Mouse (Mus musculus): ENCODE measurements around the gene Ankrd33b. TPM values are rescaled to one million over a fixed set of nuclear protein-coding genes. Genes with fewer than 3 reads are reported as not detected.
A peak's percentile ranks its signal among the peaks of the same experiment; 100 is the strongest.

Gene Ankrd33b
- polyA plus RNA-seq, 1 experiment = 0.52 TPM

GRCm38 (mm10) chr15:31406881-31407280 lies 39.4 kb upstream of the Ankrd33b start:
- Histone ChIP-seq H3K27ac (ENCODE audit: insufficient read depth, low read depth, low read length) (no peak overlapping the region), H3K27me3 (ENCODE audit: control insufficient read depth, insufficient read depth, low read length) (no peaks in the 10 kb centered on the region), H3K4me1 (ENCODE audit: control insufficient read depth, insufficient read depth, insufficient read length, low read length) (no peaks in the 10 kb centered on the region; the same call in 1 of the 2 replicates), H3K4me3 (ENCODE audit: low read depth, low read length) (no peak overlapping the region), H3K36me3 (ENCODE audit: control insufficient read depth, insufficient read depth, low read length) (no peaks in the 10 kb centered on the region)
- WGBS = 64% methylated on average over 5 of the region's 5 CpGs
- no peak for TF ChIP-seq POLR2A (IDR thresholded peaks at IDR 0.05; ENCODE audit: low read depth, low read length)
- TF ChIP-seq CTCF (IDR thresholded peaks at IDR 0.05; ENCODE audit: extremely low read depth, insufficient read length, insufficient replicate concordance, low read depth, low read length) = no peak

GRCm38 (mm10) chr15:31404346-31404745 lies 36.8 kb upstream of the Ankrd33b start:
- Histone ChIP-seq H3K4me3 (ENCODE audit: low read depth, low read length) (no peak overlapping the region), H3K27me3 (ENCODE audit: control insufficient read depth, insufficient read depth, low read length) (no peaks in the 10 kb centered on the region), H3K4me1 (ENCODE audit: control insufficient read depth, insufficient read depth, insufficient read length, low read length) (no peaks in the 10 kb centered on the region; the same call in 1 of the 2 replicates), H3K27ac (ENCODE audit: insufficient read depth, low read depth, low read length) (no peak overlapping the region), H3K36me3 (ENCODE audit: control insufficient read depth, insufficient read depth, low read length) (no peaks in the 10 kb centered on the region)
- no peak for TF ChIP-seq POLR2A (IDR thresholded peaks at IDR 0.05; ENCODE audit: low read depth, low read length)
- no peak for TF ChIP-seq CTCF (IDR thresholded peaks at IDR 0.05; ENCODE audit: extremely low read depth, insufficient read length, insufficient replicate concordance, low read depth, low read length)
- 85% methylated on average over 8 of the region's 8 CpGs for WGBS

- no peaks in the 10 kb centered on the region for H3K27me3 ChIP-seq (ENCODE audit: control insufficient read depth, insufficient read depth, low read length)
- H3K4me1 ChIP-seq (ENCODE audit: control insufficient read depth, insufficient read depth, insufficient read length, low read length) = no peaks in the 10 kb centered on the region
- H3K36me3 ChIP-seq (ENCODE audit: control insufficient read depth, insufficient read depth, low read length) = no peaks in the 10 kb centered on the region
- H3K4me3 ChIP-seq (ENCODE audit: low read depth, low read length) = no peak overlapping the region
- no peak for TF ChIP-seq POLR2A (IDR thresholded peaks at IDR 0.05; ENCODE audit: low read depth, low read length)
- no peak for TF ChIP-seq CTCF (IDR thresholded peaks at IDR 0.05; ENCODE audit: extremely low read depth, insufficient read length, insufficient replicate concordance, low read depth, low read length)
- no peak overlapping the region for H3K27ac ChIP-seq (ENCODE audit: insufficient read depth, low read depth, low read length)
- 78% methylated on average over 12 of the region's 12 CpGs for WGBS
Measured at GRCm38 (mm10) chr15:31402200-31402892, 34.8 kb upstream of the Ankrd33b start.

GRCm38 (mm10) chr15:31400974-31401373 lies 33.4 kb upstream of the Ankrd33b start:
- TF ChIP-seq POLR2A (IDR thresholded peaks at IDR 0.05; ENCODE audit: low read depth, low read length) = no peak
- TF ChIP-seq CTCF (IDR thresholded peaks at IDR 0.05; ENCODE audit: extremely low read depth, insufficient read length, insufficient replicate concordance, low read depth, low read length) = no peak
- Histone ChIP-seq H3K4me1 (ENCODE audit: control insufficient read depth, insufficient read depth, insufficient read length, low read length) (no peaks in the 10 kb centered on the region), H3K27ac (ENCODE audit: insufficient read depth, low read depth, low read length) (no peak overlapping the region), H3K4me3 (ENCODE audit: low read depth, low read length) (no peak overlapping the region), H3K36me3 (ENCODE audit: control insufficient read depth, insufficient read depth, low read length) (no peaks in the 10 kb centered on the region), H3K27me3 (ENCODE audit: control insufficient read depth, insufficient read depth, low read length) (no peaks in the 10 kb centered on the region)
- WGBS = 25% methylated on average over 3 of the region's 3 CpGs

GRCm38 (mm10) chr15:31398769-31399168 lies 31.2 kb upstream of the Ankrd33b start:
- no peaks in the 10 kb centered on the region for H3K36me3 ChIP-seq (ENCODE audit: control insufficient read depth, insufficient read depth, low read length)
- TF ChIP-seq POLR2A (IDR thresholded peaks at IDR 0.05; ENCODE audit: low read depth, low read length) (no peak), CTCF (IDR thresholded peaks at IDR 0.05; ENCODE audit: extremely low read depth, insufficient read length, insufficient replicate concordance, low read depth, low read length) (no peak)
- WGBS = 96% methylated on average over 13 of the region's 13 CpGs
- H3K27ac ChIP-seq (ENCODE audit: insufficient read depth, low read depth, low read length) = no peak overlapping the region
- H3K4me1 ChIP-seq (ENCODE audit: control insufficient read depth, insufficient read depth, insufficient read length, low read length) = no peaks in the 10 kb centered on the region
- no peaks in the 10 kb centered on the region for H3K27me3 ChIP-seq (ENCODE audit: control insufficient read depth, insufficient read depth, low read length)
- H3K4me3 ChIP-seq (ENCODE audit: low read depth, low read length) = no peak overlapping the region

- TF ChIP-seq POLR2A (IDR thresholded peaks at IDR 0.05; ENCODE audit: low read depth, low read length) = no peak
- peak; percentile 5; the same call in 1 of the 2 replicates for TF ChIP-seq CTCF (IDR thresholded peaks at IDR 0.05; ENCODE audit: extremely low read depth, insufficient read length, insufficient replicate concordance, low read depth, low read length)
- H3K27ac ChIP-seq (ENCODE audit: insufficient read depth, low read depth, low read length) = no peak overlapping the region
- WGBS = 69% methylated on average over 3 of the region's 3 CpGs
- no peak overlapping the region for H3K4me3 ChIP-seq (ENCODE audit: low read depth, low read length)
- no peaks in the 10 kb centered on the region for H3K27me3 ChIP-seq (ENCODE audit: control insufficient read depth, insufficient read depth, low read length)
- no peaks in the 10 kb centered on the region for H3K36me3 ChIP-seq (ENCODE audit: control insufficient read depth, insufficient read depth, low read length)
- H3K4me1 ChIP-seq (ENCODE audit: control insufficient read depth, insufficient read depth, insufficient read length, low read length) = no peaks in the 10 kb centered on the region
Measured at GRCm38 (mm10) chr15:31397379-31397778, 29.9 kb upstream of the Ankrd33b start.

- TF ChIP-seq CTCF (IDR thresholded peaks at IDR 0.05; ENCODE audit: extremely low read depth, insufficient read length, insufficient replicate concordance, low read depth, low read length) = no peak
- no peak for TF ChIP-seq POLR2A (IDR thresholded peaks at IDR 0.05; ENCODE audit: low read depth, low read length)
- Histone ChIP-seq H3K27ac (ENCODE audit: insufficient read depth, low read depth, low read length) (no peak overlapping the region), H3K27me3 (ENCODE audit: control insufficient read depth, insufficient read depth, low read length) (no peaks in the 10 kb centered on the region), H3K4me1 (ENCODE audit: control insufficient read depth, insufficient read depth, insufficient read length, low read length) (no peaks in the 10 kb centered on the region), H3K36me3 (ENCODE audit: control insufficient read depth, insufficient read depth, low read length) (no peaks in the 10 kb centered on the region), H3K4me3 (ENCODE audit: low read depth, low read length) (no peak overlapping the region)
- 75% methylated on average over 5 of the region's 5 CpGs for WGBS
Measured at GRCm38 (mm10) chr15:31396755-31397154, 29.2 kb upstream of the Ankrd33b start.

Data from small intestine, adult 2 months (tissue).